Mouse (Mus musculus) splenic B cell, adult 2 months (primary cell): Measurements from ENCODE around the gene Mrgprd.

Source experiments
- DNase-seq: peaks from one replicate; pipeline ENCODE4 v3.0.0-alpha.2; 2011; ENCODE audit warnings: low read depth, low spot score
- H3K27me3 ChIP-seq: 2 replicates; pipeline ENCODE4 v1.6.1; 2012; ENCODE audit warnings: mild to moderate bottlenecking, low read length, moderate library complexity, mixed read lengths; ENCODE audit not compliant: control insufficient read depth, poor library complexity, insufficient read depth, severe bottlenecking
- H3K36me3 ChIP-seq: 2 replicates; pipeline ENCODE4 v1.6.1; 2012; ENCODE audit warnings: mild to moderate bottlenecking, low read length, moderate library complexity, mixed read lengths; ENCODE audit not compliant: control insufficient read depth, poor library complexity, insufficient read depth, severe bottlenecking

Gene Mrgprd

DNA sequence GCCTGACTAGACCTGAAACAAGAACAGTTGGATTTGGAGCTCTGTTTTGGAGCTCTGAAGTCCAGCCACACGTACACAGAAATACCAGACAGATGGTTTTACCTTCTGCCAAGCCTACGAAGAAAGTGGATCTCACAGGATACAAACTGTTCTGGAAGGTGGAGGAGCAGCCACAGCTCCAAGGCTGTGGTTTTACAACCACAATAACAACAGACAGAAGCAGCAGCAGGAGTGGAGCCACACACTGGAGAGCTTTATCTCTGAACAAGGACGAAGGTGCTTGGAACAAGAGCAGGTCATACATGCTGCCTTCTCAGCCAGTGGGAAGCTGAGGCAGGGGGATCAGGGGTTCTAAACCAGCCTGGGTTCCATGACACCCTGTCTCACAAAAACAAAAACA lies 4.8 kb downstream of the Mrgprd start:
- no peaks in the 10 kb centered on the region for H3K36me3 ChIP-seq
- H3K27me3 ChIP-seq, result no peaks in the 10 kb centered on the region
- DNase-seq, result no peak

DNA sequence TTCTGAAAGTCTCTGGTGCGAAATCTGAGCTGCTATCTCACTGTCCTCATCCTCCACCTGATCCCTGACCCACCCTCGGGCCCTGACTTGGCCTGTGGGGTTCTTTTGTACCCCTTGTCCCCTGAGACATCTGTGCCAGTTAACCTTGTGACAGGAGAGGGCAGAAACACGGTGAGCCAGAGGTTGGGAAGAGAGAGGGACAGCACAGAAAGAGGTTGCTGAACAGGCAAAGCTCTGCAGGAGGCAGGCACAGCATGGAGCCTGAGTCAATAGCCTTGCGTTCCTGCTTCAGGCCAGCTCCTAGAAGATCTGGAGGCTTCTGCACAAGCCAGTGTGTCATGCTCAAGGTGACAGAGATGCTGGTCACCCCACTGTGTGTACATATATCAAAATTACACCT lies 9.0 kb downstream of the Mrgprd start:
- DNase-seq, result no peak
- H3K36me3 ChIP-seq, result no peaks in the 10 kb centered on the region
- no peaks in the 10 kb centered on the region for H3K27me3 ChIP-seq

DNA sequence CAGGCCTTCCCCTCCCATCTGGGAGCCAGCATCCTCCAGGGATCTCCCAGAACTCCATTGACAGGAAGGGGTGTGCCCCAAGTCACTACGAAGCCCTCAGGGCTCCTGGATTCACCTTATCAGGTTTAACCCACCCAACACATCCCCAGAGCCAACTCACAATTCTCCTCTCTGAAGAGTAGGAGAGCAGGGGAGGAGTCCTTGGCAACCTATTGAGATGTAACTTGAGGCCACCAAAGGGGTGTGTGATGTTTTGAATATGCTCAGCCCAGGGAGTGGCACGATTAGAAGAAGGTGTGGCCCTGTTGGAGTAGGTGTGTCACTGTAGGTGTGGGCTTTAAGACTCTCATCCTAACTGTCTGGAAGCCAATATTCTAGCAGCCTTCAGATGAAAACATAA lies 11.1 kb downstream of the Mrgprd start:
- no peak for DNase-seq
- Histone ChIP-seq H3K36me3 (no peaks in the 10 kb centered on the region), H3K27me3 (no peaks in the 10 kb centered on the region)

DNA sequence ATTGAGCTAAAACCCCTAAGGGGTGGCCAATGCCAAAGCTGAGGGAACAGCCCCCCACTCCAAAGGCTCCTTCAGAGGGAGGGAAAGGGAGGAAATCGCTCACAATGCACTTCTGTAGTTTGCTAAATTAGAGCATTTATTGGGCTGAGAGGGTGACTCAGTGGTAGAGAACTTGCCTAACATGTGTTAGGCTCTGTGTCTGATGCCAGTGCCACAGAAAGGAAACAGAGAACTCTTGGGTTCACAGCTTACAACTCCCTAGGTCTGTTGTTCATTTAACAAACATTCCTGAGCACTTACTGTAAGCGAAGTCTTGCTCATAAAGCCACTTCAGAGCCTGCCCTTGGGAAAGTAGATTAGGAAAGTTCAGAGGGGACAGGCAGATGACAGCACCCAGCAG lies 15.3 kb downstream of the Mrgprd start:
- no peaks in the 10 kb centered on the region for H3K36me3 ChIP-seq
- no peak for DNase-seq
- no peaks in the 10 kb centered on the region for H3K27me3 ChIP-seq

DNA sequence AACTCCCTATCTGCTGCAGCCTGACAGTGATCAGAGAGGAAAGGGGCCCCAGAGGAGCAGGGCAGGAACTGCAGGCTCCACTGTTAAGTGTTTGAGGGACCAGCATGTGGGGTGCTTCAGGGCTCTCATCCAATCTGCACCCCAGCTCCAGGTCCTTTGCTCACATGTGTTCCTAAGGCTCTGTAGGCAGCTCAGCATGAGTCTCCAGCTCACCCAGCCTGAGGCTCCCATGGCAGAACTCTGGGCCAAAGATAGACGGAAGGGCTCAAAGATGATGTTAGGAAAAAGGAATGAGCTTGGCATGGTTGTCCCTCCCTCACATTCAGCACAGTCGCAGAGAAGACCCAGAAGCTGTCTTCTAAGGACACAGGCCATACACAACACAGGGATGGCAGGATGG lies 16.0 kb downstream of the Mrgprd start:
- DNase-seq, result no peak

DNA sequence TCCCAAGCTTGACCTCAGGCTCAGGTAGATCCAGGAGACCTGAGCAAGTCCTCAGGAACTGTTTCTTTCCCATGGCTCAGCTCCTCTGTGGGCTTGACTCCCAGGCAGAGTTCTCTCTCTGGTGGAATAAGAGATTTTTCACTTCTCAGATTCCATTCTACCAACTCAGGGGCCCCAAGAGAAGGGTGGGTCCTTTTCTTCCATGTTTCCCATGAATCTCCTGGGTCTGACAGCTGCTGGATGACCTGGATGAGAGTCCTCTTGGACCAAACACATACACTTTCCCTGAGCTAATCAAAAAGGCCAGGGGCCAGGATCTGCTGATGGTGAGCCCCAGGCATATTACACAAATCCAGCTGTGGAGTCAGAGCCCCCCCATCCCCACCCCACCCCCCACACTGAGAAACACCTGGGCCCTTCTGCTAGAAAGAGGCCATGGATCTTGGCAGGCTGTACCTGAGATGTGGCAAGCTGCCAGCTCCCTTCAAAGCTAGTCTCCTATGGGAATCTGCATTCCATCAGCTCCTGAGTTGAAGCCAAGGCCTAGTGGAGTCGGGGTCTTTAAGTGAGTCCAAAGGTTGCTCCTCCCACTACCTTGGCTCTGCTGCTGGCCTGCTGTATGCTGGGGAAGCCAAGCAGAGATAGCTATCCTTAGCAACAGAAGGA lies 17.9 kb downstream of the Mrgprd start:
- Histone ChIP-seq H3K36me3 (no peaks in the 10 kb centered on the region), H3K27me3 (no peaks in the 10 kb centered on the region)
- DNase-seq, result no peak

More for the DNA sequence above, 16.0 kb downstream of the Mrgprd start:
- H3K27me3 ChIP-seq, result no peaks in the 10 kb centered on the region
- H3K36me3 ChIP-seq, result no peaks in the 10 kb centered on the region

DNA sequence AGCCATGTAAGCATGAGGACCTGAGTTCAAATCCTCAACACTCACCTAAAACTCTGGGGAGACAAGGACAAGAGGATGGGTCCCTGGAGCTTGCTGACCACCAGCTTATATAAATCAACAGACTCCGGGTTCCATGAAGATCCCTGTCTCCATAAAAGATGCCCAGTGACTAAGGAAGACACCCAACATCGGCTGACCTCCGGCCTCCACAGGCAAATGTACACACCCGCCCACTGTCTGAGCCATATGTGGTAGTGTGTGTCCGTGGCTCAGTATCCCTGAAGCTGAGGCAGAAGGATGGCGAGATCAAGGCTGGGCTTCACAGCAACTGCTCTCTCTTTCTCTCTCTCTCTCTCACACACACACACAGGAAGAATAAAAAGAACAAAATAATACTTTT lies 19.3 kb downstream of the Mrgprd start:
- H3K36me3 ChIP-seq, result no peaks in the 10 kb centered on the region
- H3K27me3 ChIP-seq, result no peaks in the 10 kb centered on the region
- no peak for DNase-seq

DNA sequence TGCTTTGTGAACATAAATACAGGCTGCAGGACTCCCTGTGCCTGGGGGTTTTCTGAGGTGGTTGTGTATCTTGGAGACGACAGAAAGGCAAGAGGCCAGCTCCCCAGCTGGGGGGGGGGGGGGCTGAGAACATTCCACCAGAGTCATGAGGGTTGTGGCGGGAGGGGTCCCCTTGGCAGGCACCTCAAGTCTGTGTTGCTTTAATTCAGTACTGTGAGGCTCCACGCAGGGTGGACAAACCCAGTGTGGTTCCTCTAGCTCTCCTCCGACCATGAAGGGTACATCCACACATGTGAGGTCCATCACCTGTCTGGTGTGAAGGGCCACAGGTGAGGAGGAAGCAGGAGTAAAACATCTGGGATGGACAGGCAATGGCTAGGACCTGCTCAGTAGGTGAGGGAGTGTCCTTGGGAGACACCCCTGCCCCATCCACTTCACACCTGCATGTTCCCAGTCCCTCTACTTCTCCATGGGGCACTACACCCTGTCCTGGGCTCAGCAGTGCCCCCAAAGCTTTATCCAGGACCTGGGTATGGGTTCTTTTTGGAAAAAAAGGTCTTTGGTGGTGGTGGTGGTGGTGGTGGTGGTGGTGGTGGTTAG lies 19.9 kb downstream of the Mrgprd start:
- DNase-seq, result no peak
- no peaks in the 10 kb centered on the region for H3K36me3 ChIP-seq
- no peaks in the 10 kb centered on the region for H3K27me3 ChIP-seq

DNA sequence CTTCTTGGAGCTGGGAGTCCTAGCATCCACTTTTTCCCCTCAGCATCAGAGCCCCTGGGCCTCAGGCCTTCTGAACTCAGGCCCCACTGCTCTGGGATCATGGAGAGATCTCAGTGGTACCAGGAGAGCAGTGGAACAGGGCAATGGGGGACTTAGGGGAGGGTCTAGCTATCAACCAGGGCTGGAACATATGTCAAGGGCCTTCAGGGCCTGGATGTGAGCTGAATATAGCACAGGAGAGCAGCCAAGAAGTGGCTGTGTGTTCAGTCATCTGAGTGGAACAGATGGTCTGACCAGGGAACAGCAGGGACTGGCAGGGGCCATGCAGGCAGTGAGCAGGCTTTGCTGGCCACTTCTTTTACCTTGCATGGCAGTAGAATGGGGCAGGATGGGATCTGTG lies 20.6 kb downstream of the Mrgprd start:
- H3K27me3 ChIP-seq, result no peaks in the 10 kb centered on the region
- H3K36me3 ChIP-seq, result no peaks in the 10 kb centered on the region
- DNase-seq, result no peak

DNA sequence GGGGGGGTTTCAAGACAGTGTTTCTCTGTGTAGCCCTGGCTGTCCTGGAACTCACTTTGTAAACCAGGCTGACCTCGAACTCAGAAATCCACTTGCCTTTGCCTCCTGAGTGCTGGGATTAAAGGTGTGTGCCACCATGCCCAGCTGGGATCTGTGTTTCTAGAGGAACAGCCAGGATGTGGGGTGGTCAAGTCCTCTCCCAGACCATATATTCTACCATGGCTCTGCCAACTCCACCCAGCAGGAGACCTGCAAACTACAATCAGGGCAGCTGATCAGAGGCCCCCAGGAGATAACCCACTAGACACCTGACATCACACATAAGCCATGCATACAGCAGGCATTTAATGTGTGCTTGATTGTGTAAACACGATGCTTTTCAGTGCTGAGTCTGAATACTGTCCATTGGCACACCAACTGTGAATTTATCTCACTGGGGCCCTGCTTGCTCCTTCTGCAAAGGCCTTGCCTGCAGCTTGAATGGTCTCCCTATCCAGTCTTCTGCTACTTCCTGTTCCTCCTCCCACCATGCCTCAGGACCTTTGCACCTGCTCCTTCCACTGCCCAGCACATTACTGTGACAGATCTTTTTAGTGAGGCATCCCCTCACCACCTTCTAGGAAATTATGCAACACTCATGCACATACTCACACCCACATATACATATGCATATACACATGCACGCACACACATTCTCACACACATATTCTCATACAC lies 21.1 kb downstream of the Mrgprd start:
- H3K36me3 ChIP-seq, result no peaks in the 10 kb centered on the region
- H3K27me3 ChIP-seq, result no peaks in the 10 kb centered on the region
- DNase-seq, result no peak

DNA sequence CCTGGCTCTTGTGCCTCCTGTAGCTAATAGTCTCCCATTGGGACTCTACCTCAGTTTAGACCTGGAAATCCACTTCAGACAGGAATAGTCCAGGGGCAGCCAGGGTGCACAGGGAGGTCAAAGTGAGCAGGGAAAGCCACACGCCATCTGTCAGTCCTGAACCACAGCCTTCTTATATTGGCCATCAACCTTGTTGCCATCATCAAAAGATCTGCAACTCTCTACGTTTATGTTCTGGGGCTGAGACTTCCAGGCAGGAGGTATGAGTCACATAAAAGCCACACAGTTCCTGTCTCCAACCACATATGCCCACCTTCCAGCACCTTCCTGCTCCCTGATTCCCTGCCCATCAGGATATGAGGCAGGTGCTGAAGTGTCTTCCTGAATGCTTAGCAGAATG lies 23.3 kb downstream of the Mrgprd start:
- H3K36me3 ChIP-seq, result no peaks in the 10 kb centered on the region
- DNase-seq, result no peak
- H3K27me3 ChIP-seq, result no peaks in the 10 kb centered on the region

DNA sequence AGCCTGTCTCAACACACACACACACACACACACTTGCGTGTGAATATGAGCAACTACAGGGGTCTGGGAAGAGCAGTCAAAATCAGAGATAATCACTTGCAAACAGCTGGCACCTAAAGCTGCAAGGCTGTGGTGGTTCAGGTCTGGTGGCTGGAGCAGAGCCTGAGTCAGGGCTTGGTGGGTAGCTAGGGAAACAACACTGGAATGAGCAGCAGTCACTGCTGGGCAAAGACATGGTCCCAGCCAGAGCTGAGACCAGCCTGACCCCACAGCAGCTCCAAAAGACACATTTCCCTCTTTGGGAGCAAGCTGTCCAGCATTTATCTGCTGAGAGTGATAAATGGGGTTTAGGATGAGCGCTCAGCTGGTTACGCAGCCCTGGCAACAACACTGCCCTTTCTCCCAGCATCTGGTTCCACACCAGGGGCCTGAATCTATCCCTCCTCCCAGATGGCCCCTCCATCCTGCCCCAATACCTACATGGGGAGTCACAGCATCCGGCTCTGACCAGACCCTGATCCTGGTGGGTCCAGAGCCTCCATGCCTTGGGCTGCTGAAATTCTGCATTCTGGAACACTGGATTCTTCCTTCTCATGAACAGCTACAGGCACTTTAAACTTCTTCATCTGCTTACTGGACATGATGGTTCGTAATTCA lies 25.7 kb downstream of the Mrgprd start:
- peak; percentile 5 for DNase-seq
- Histone ChIP-seq H3K36me3 (no peaks in the 10 kb centered on the region), H3K27me3 (no peaks in the 10 kb centered on the region)
